Mouse (Mus musculus) ES-E14 (cell line): ENCODE measurements around the gene Vamp8. TPM values are rescaled to one million over a fixed set of nuclear protein-coding genes. Genes with fewer than 3 reads are reported as not detected.

Experiments used
- DNase-seq: peaks from one replicate; pipeline ENCODE4 v3.0.0-alpha.2; 2013; ENCODE audit warnings: low read depth, low spot score
- H3K27ac ChIP-seq: 2 replicates; pipeline ENCODE4 v1.5.1; 2012; ENCODE audit warnings: low read depth, mild to moderate bottlenecking, low read length, moderate library complexity, mixed read lengths; ENCODE audit not compliant: poor library complexity, insufficient read depth, severe bottlenecking
- H3K36me3 ChIP-seq: 2 replicates; pipeline ENCODE4 v1.6.1; 2012; ENCODE audit warnings: mild to moderate bottlenecking, low read length, moderate library complexity, mixed read lengths; ENCODE audit not compliant: control insufficient read depth, poor library complexity, insufficient read depth, severe bottlenecking
- H3K4me1 ChIP-seq, 2 experiments: fragments of 150-350 bp in 1 of 2; sonication (generic) in 1 of 2; 2 replicates each; pipeline ENCODE4 v1.6.1; 2012; ENCODE audit warnings: low read length in 2 of 2, mild to moderate bottlenecking in 1 of 2, mixed read lengths in 1 of 2; ENCODE audit not compliant: control insufficient read depth in 2 of 2, insufficient read depth in 2 of 2, poor library complexity in 1 of 2
- H3K4me3 ChIP-seq, 2 experiments: fragments of 150-350 bp in 1 of 2; sonication (generic) in 1 of 2; 2 replicates each; pipeline ENCODE4 v1.5.1; 2012; ENCODE audit warnings: low read length in 2 of 2, low read depth in 1 of 2, mild to moderate bottlenecking in 1 of 2, mixed read lengths in 1 of 2; ENCODE audit not compliant: insufficient read depth in 1 of 2, poor library complexity in 1 of 2, severe bottlenecking in 1 of 2
- H3K9ac ChIP-seq: 2 replicates; pipeline ENCODE4 v1.6.1; 2012; ENCODE audit warnings: low read depth, mild to moderate bottlenecking, low read length, mixed read lengths; ENCODE audit not compliant: poor library complexity, insufficient read depth, severe bottlenecking
- H3K9me3 ChIP-seq: fragments of 150-350 bp; sonication (generic); 2 replicates; pipeline ENCODE4 v1.6.1; 2012; ENCODE audit warnings: low read depth, mild to moderate bottlenecking, low read length; ENCODE audit not compliant: control insufficient read depth, insufficient read depth
- CHD2 ChIP-seq: IDR thresholded peaks from 2 replicates; pipeline ENCODE4 v1.6.1; 2014; ENCODE audit warnings: mild to moderate bottlenecking, low read depth, low read length, inconsistent platforms
- HCFC1 ChIP-seq: IDR thresholded peaks from 2 replicates; pipeline ENCODE4 v1.6.1; 2012; ENCODE audit warnings: low read length, inconsistent platforms, borderline replicate concordance; ENCODE audit not compliant: insufficient read depth
- MAFK ChIP-seq: IDR thresholded peaks from 2 replicates; pipeline ENCODE4 v1.6.1; 2014; ENCODE audit warnings: mild to moderate bottlenecking, low read depth, low read length, inconsistent platforms; ENCODE audit not compliant: insufficient read depth
- ZC3H11A ChIP-seq: IDR thresholded peaks from 2 replicates; pipeline ENCODE4 v1.6.1; 2012; ENCODE audit warnings: low read depth, mild to moderate bottlenecking, inconsistent platforms, low read length, borderline replicate concordance
- ZNF384 ChIP-seq: IDR thresholded peaks from 2 replicates; pipeline ENCODE4 v1.6.1; 2012; ENCODE audit warnings: low read depth, low read length, inconsistent platforms
- in situ Hi-C, 2 experiments: fragments of 600-800 bp; cut with MboI; formaldehyde crosslinking; loops; one replicate each; pipeline ENCODE4 v1.15.1; 2025; ENCODE audit warnings: low sequenced_read_pairs in 2 of 2, inconsistent platforms in 1 of 2; ENCODE audit not compliant: unreplicated experiment in 2 of 2
- total RNA-seq: library from RNA; depleted of rRNA; stranded (reverse); fragments of 300-350 nt; gene quantifications from 2 replicates; pipeline ENCODE4 v1.2.3, GENCODE M21; 2012

Gene Vamp8
- total RNA-seq, 1 experiment: 44.0 TPM

DNA sequence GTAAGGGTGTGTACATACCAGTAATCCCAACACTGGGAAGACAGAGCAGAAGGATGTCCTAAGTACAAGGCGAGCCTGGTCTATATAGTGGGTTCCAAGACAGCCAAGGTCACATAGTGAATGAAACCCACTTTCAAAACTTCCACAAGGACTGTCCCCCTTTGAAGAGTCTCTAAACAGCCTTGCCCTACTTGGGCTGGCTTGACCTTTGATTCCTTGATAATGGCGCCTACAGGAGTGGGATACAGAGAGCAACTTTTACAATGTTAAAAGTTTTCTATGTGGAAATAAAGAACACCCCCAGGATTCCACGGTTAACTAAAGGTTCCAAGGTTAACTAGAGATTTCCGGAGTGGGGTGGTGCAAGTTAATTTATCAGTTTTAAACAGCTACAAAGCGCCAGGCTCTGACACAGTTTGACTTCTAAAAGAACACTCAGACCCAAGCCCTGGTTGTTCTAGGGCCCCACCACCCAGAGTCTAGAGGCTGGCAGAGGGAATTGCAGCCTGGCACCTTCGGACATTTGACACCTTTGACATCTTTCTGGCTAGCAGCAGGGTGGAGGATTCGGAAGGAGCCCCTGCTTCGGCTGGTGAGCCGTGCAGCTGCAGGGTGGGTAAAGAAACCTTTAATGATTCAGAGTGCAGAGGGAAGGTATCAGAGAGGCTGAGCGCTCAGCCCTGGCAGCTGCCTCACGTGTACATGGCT, 30.5 kb downstream of the Vamp8 start:
- in situ Hi-C loops: no loop called here

DNA sequence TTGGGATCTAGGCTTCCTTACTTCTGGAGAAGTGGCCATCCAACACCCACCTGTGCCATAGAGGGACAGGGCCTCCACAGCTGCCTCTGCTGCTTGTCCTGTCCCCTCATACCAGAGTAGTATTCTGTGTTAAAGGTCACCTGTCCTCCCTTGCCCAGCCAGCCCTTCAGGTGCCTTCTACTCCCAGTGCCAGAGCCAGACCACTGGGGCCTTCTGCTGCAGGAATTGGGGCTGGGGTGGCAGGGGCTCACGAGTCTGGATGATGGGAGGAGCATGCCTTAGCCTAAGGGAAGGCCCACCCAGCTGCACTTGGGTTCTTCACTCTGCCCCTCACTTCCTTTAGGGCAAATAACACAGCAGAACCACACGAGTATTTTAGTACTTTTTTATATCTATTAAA, 31.2 kb downstream of the Vamp8 start:
- Histone ChIP-seq H3K4me3 (no peak overlapping the region), H3K9me3 (no peaks in the 10 kb centered on the region), H3K9ac (no peak overlapping the region), H3K36me3 (peaks cover 14% of the 10 kb centered on the region), H3K4me1 (peaks cover 0 to 2% of the 10 kb centered on the region in 2 experiments; a peak in 2 of 4 replicates), H3K27ac (no peak overlapping the region)
- no peak for DNase-seq
- in situ Hi-C loops: no loop called here
- TF ChIP-seq HCFC1 (no peak), MAFK (no peak), CHD2 (no peak), ZNF384 (no peak), ZC3H11A (no peak)

More for the DNA sequence above, 30.5 kb downstream of the Vamp8 start:
- peaks cover 14% of the 10 kb centered on the region for H3K36me3 ChIP-seq
- no peak for DNase-seq
- no peak overlapping the region for H3K4me3 ChIP-seq
- H3K27ac ChIP-seq: no peak overlapping the region
- peaks cover 0 to 2% of the 10 kb centered on the region in 2 experiments; a peak in 2 of 4 replicates for H3K4me1 ChIP-seq
- H3K9ac ChIP-seq: 0 out of 2 replicates have a peak overlapping the region, but pooled peaks have one; percentile 32
- H3K9me3 ChIP-seq: no peaks in the 10 kb centered on the region
- TF ChIP-seq CHD2 (no peak), ZC3H11A (no peak), MAFK (no peak), ZNF384 (no peak), HCFC1 (no peak)

DNA sequence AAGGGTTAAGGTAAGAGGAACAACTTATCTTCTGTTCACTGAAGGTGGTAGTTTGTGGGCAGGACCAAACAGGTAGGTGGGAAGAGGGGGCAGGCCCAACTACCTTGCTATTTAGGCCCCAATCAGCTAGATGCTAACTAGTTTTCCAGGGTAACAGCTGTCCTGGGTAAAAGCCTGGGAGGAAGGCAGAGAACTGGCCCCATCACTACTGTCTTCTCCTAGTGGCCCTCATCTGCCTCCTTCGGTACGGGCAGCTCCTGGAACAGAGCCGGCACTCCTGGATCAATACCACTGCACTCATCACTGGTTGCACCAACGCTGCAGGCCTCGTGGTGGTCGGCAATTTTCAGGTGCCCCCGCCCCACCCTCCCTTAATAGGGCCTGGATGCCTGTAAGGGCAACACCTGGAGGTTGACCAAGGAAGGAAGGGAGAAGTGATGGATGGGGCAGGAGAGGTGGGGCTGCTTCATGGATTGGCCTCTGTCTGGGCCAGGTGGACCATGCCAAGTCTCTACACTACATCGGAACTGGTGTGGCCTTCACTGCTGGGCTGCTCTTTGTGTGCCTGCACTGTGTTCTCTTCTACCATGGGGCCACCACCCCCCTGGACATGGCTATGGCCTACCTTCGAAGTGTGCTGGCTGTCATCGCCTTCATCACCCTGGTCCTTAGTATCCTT, 32.3 kb downstream of the Vamp8 start:
- Histone ChIP-seq H3K9me3 (no peaks in the 10 kb centered on the region), H3K9ac (no peak overlapping the region), H3K36me3 (peaks cover 14% of the 10 kb centered on the region), H3K4me1 (peaks cover 0 to 2% of the 10 kb centered on the region in 2 experiments; a peak in 2 of 4 replicates), H3K4me3 (no peak overlapping the region), H3K27ac (no peak overlapping the region)
- in situ Hi-C loops: no loop called here
- no peak for DNase-seq
- TF ChIP-seq ZNF384 (no peak), MAFK (no peak), CHD2 (no peak), ZC3H11A (no peak), HCFC1 (no peak)

DNA sequence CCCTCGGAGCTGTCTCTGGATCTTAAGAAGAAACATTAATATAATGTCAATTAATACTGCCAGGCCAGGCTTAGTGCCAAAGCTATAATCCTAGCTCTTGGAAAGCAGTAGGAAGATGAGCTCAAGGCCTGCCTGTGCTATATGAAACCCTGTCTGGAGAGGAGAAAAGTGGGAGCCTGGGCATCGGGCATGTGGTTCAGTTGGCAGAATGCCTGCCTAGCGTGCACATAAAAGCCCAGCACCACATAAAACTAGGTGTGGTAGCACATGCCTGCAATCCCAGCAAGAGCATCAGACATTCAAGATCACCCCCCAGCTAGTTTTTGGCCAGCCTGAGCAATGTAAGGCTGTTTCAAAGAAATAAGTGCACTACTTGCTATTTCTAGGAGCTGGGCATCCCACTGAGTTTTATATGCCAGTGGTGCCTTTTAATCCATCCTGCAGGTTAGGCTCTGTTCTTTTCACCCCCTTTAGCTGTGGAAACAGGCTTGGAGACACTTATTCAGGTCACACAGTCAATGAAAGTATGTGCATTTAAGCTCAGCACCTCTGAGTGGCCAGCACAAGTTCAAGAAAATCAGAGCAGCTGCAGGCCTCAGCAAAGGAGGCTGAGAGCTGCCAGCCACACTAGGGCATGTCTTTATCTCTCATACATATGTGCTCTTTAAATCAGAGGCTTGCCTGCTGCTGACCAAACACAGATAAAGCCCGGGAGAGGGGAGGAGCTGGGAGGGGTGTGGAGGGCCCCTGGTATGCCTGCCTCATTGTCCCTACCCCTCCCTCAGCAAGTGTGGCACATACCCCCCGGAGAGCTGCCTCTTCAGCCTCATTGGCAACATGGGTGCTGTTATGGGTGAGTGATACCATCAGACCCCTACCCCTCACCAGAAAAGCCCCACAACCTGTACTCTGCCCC, 33.1 kb downstream of the Vamp8 start:
- no peak overlapping the region for H3K9ac ChIP-seq
- in situ Hi-C loops: no loop called here
- peaks cover 0 to 2% of the 10 kb centered on the region in 2 experiments; a peak in 2 of 4 replicates for H3K4me1 ChIP-seq

More for the DNA sequence above, 33.1 kb downstream of the Vamp8 start:
- Histone ChIP-seq H3K9me3 (no peaks in the 10 kb centered on the region), H3K36me3 (peaks cover 14% of the 10 kb centered on the region), H3K27ac (no peak overlapping the region), H3K4me3 (no peak overlapping the region)
- no peak for DNase-seq
- TF ChIP-seq MAFK (no peak), ZC3H11A (no peak), HCFC1 (no peak), ZNF384 (no peak), CHD2 (no peak)
